Mouse (Mus musculus): Measurements from ENCODE around the gene Strada.

GRCm38 (mm10) chr11:106192241-106192640 lies 9.7 kb downstream of the Strada start:
- TF ChIP-seq POLR2A (IDR thresholded peaks at IDR 0.05; ENCODE audit: low read depth, low read length) (no peak), CTCF (IDR thresholded peaks at IDR 0.05; ENCODE audit: borderline replicate concordance, insufficient read depth, low read length) (no peak)
